Mouse (Mus musculus): Measurements from ENCODE around the gene Fah.

DNA sequence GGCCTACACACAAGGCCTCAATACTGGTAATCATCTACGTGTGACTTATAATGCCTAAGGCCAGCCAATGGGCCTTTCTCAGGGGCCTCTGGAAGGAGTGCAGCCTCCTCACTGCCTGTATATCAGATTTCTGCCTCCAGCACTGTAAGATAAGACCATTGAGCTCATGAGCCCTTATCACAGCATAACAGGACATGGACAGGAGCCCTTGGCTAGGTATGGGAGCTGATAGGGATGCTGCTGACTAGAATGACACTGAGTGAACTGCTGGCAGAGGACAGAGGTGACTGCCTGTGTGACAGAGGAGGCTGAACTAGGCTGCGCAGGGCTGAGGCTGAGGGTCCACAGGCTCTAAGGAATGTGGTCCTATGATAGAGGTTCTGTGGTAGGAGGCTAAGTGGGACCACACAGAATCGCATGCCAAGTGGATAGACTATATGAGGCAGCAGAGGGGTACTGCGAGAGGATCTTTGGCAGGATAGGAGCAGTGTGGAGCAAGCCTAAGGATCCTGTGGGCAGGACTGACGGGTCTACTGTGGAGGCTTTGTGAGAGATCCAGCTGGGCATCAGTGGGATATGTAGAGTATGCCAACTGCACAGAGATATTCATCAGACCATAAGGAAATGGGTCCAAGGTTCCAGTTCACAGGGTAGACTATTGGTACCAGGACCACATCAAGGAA lies 19.3 kb downstream of the Fah start:
- TF ChIP-seq CTCF (IDR thresholded peaks at IDR 0.05; ENCODE audit: extremely low read depth, insufficient read depth, insufficient read length, insufficient replicate concordance) (no peak), POLR2A (IDR thresholded peaks at IDR 0.05; ENCODE audit: low read depth, low read length) (no peak)

All from spleen, adult 2 months (tissue).